Mouse (Mus musculus) olfactory bulb, adult 2 months (tissue): ENCODE data around the gene Cd2bp2.
"Not testable (repeated sequence)": the region's sequence is repeated elsewhere in the genome, so short reads cannot be mapped to it uniquely, and the experiment has no call there.

Source experiments
- CTCF ChIP-seq: fragments of 200-500 bp; IDR thresholded peaks from 2 replicates; pipeline ENCODE4 v1.5.1; 2012; ENCODE audit warnings: low read depth, mild to moderate bottlenecking, low read length, moderate library complexity; ENCODE audit not compliant: insufficient read depth
- POLR2A ChIP-seq: fragments of 200-500 bp; IDR thresholded peaks from 2 replicates; pipeline ENCODE4 v1.6.1; 2012; ENCODE audit warnings: mild to moderate bottlenecking, low read depth, low read length, moderate library complexity; ENCODE audit not compliant: insufficient read depth

DNA sequence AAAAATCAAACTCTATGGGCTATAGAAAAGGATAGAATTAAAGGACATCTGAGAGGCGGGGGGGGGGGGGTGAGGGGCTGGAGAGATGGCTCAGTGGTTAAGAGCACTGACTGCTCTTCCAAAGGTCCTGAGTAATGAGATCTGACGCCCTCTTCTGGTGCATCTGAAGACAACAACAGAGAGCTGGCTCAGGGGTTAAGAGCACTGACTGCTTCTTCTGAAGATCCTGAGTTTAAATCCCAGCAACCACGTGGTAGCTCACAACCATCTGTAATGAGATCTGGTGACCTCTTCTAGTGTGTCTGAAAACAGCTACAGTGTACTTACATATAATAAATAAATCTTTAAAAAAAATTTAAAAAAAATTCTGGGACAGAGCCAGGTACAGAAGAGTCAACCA is 14.1 kb downstream of the Cd2bp2 start:
- TF ChIP-seq CTCF, POLR2A: not testable (repeated sequence)
